Mouse (Mus musculus): ENCODE measurements around the gene Crlf2. TPM values are rescaled to one million over a fixed set of nuclear protein-coding genes. Genes with fewer than 3 reads are reported as not detected.

Gene Crlf2
- total and polyA plus RNA-seq, 2 experiments from 2014 or later = 28.6 to 30.3 TPM

GRCm38 (mm10) chr5:109548712-109549111 lies 10.1 kb downstream of the Crlf2 start:
- DNase-seq (ENCODE audit: low spot score) = no peak
- no peak for ATAC-seq
- WGBS = 77% methylated on average over 9 of the region's 9 CpGs

GRCm38 (mm10) chr5:109547112-109547511 lies 11.7 kb downstream of the Crlf2 start:
- no peak for ATAC-seq
- H3K4me2 ChIP-seq (ENCODE audit: low read depth, low read length) = no peak overlapping the region
- H3K9ac ChIP-seq (replicated peaks; ENCODE audit: low read length) = no peak overlapping the region
- 81% methylated on average over 2 of the region's 2 CpGs for WGBS
- DNase-seq (ENCODE audit: low spot score) = no peak
- no peaks in the 10 kb centered on the region for H3K27me3 ChIP-seq (ENCODE audit: insufficient read depth, low read length)
- H3K4me3 ChIP-seq (ENCODE audit: low read length) = no peak overlapping the region
- no peaks in the 10 kb centered on the region for H3K36me3 ChIP-seq (ENCODE audit: insufficient read depth, low read length)
- no peak for TF ChIP-seq CTCF (IDR thresholded peaks at IDR 0.05; ENCODE audit: low read depth)
- H3K4me1 ChIP-seq (ENCODE audit: insufficient read depth, low read length) = no peaks in the 10 kb centered on the region
- no peaks in the 10 kb centered on the region for H3K9me3 ChIP-seq (ENCODE audit: low read length)
- no peak overlapping the region for H3K27ac ChIP-seq

More at GRCm38 (mm10) chr5:109548712-109549111, 10.1 kb downstream of the Crlf2 start:
- peak; percentile 43 for TF ChIP-seq CTCF (IDR thresholded peaks at IDR 0.05; ENCODE audit: low read depth)
- Histone ChIP-seq H3K27me3 (ENCODE audit: insufficient read depth, low read length) (no peaks in the 10 kb centered on the region), H3K27ac (no peak overlapping the region), H3K9me3 (ENCODE audit: low read length) (no peaks in the 10 kb centered on the region), H3K9ac (replicated peaks; ENCODE audit: low read length) (no peak overlapping the region), H3K4me1 (ENCODE audit: insufficient read depth, low read length) (no peaks in the 10 kb centered on the region), H3K4me3 (ENCODE audit: low read length) (no peak overlapping the region), H3K4me2 (ENCODE audit: low read depth, low read length) (no peak overlapping the region), H3K36me3 (ENCODE audit: insufficient read depth, low read length) (no peaks in the 10 kb centered on the region)

- no peaks in the 10 kb centered on the region for H3K36me3 ChIP-seq (ENCODE audit: insufficient read depth, low read length)
- no peak for TF ChIP-seq CTCF (IDR thresholded peaks at IDR 0.05; ENCODE audit: low read depth)
- ATAC-seq (no peak), DNase-seq (ENCODE audit: low spot score) (no peak)
- H3K27ac ChIP-seq = no peak overlapping the region
- H3K9ac ChIP-seq (replicated peaks; ENCODE audit: low read length) = no peak overlapping the region
- H3K4me3 ChIP-seq (ENCODE audit: low read length) = no peak overlapping the region
- no peak overlapping the region for H3K4me2 ChIP-seq (ENCODE audit: low read depth, low read length)
- H3K4me1 ChIP-seq (ENCODE audit: insufficient read depth, low read length) = no peaks in the 10 kb centered on the region
- H3K27me3 ChIP-seq (ENCODE audit: insufficient read depth, low read length) = no peaks in the 10 kb centered on the region
- H3K9me3 ChIP-seq (ENCODE audit: low read length) = peaks cover 2% of the 10 kb centered on the region; the same call in 1 of the 2 replicates
Observed at GRCm38 (mm10) chr5:109509679-109510078, 49.1 kb downstream of the Crlf2 start.

- peaks cover 2% of the 10 kb centered on the region for H3K9me3 ChIP-seq (ENCODE audit: low read length)
- H3K9ac ChIP-seq (replicated peaks; ENCODE audit: low read length) = no peak overlapping the region
- peak; percentile 49 for DNase-seq (ENCODE audit: low spot score)
- no peaks in the 10 kb centered on the region for H3K27me3 ChIP-seq (ENCODE audit: insufficient read depth, low read length)
- H3K4me1 ChIP-seq (ENCODE audit: insufficient read depth, low read length) = no peaks in the 10 kb centered on the region
- H3K4me3 ChIP-seq (ENCODE audit: low read length) = no peak overlapping the region
- 0 out of 2 replicates have a peak, but pooled peaks have one; percentile 40 for ATAC-seq
- 0% methylated on average over 1 of the region's 1 CpGs for WGBS
- TF ChIP-seq CTCF (IDR thresholded peaks at IDR 0.05; ENCODE audit: low read depth) = peak; percentile 65
- no peaks in the 10 kb centered on the region for H3K36me3 ChIP-seq (ENCODE audit: insufficient read depth, low read length)
- H3K27ac ChIP-seq = no peak overlapping the region
- no peak overlapping the region for H3K4me2 ChIP-seq (ENCODE audit: low read depth, low read length)
Observed at GRCm38 (mm10) chr5:109506729-109507128, 52.1 kb downstream of the Crlf2 start.

Other genes starting within 250 kb of the Crlf2 start
- not detected in 2 replicates for gene Vmn2r16, start 228.8 kb downstream of the Crlf2 start, total RNA-seq (2014; rRNA removed)
- not detected in 2 replicates for gene Vmn2r16, start 228.8 kb downstream of the Crlf2 start, polyA plus RNA-seq (2015; fragmentation: Nextera tagmentation; extraction: Ambion mirVana)
- gene Vmn2r17, start 139.3 kb downstream of the Crlf2 start, total RNA-seq (2014; rRNA removed) = not detected in 2 replicates
- gene Vmn2r17, start 139.3 kb downstream of the Crlf2 start, polyA plus RNA-seq (2015; fragmentation: Nextera tagmentation; extraction: Ambion mirVana) = not detected in 2 replicates
- gene 5430403G16Rik, start 132.0 kb upstream of the Crlf2 start, total RNA-seq (2014; rRNA removed) = 0.43 and 0.68 TPM in 2 replicates
- 0.90 and 1.0 TPM in 2 replicates for gene 5430403G16Rik, start 132.0 kb upstream of the Crlf2 start, polyA plus RNA-seq (2015; fragmentation: Nextera tagmentation; extraction: Ambion mirVana)
- gene 4930522L14Rik, start 192.9 kb upstream of the Crlf2 start, total RNA-seq (2014; rRNA removed) = 0.43 and 2.0 TPM in 2 replicates
- gene 4930522L14Rik, start 192.9 kb upstream of the Crlf2 start, polyA plus RNA-seq (2015; fragmentation: Nextera tagmentation; extraction: Ambion mirVana) = 3.2 and 3.9 TPM in 2 replicates

All from hindbrain, postnatal 0 days (tissue).